Mouse (Mus musculus): ENCODE measurements at regions not wholly inside any gene's neighbourhood (a gene's known extent, or its start where the extent isn't known, plus 50 kb on each side); places are given as distances from the start of the nearest gene placed in this dataset.

GRCm38 (mm10) chr1:92273760-92274159, 78.3 kb upstream of the Hdac4 start:
- TF ChIP-seq TCF12 (IDR thresholded peaks at IDR 0.05; ENCODE audit: low read depth, low read length) (no peak), USF2 (conservative IDR thresholded peaks at IDR 0.05; ENCODE audit: low read depth, low read length) (no peak), CHD2 (IDR thresholded peaks at IDR 0.05; ENCODE audit: low read length) (no peak), POLR2A (IDR thresholded peaks at IDR 0.05; ENCODE audit: low read depth, low read length) (no peak), USF1 (IDR thresholded peaks at IDR 0.05; ENCODE audit: low read depth, low read length) (no peak), CTCF (conservative IDR thresholded peaks at IDR 0.05 in 1 of 2, IDR thresholded peaks at IDR 0.05 in 1 of 2; ENCODE audit: low read depth in 2 of 2, low read length in 2 of 2) (no peak), BHLHE40 (IDR thresholded peaks at IDR 0.05; ENCODE audit: low read depth, low read length) (no peak)

All from CH12.LX (cell line).